Mouse (Mus musculus) spleen, adult 18-20 months (tissue): ENCODE data around the gene Plpp7.

Experiments
- DNase-seq, 2 experiments: peaks; one replicate each; pipeline ENCODE4 v3.0.0; 2022; ENCODE audit warnings: mixed read lengths in 2 of 2

Plpp7 gene

DNA sequence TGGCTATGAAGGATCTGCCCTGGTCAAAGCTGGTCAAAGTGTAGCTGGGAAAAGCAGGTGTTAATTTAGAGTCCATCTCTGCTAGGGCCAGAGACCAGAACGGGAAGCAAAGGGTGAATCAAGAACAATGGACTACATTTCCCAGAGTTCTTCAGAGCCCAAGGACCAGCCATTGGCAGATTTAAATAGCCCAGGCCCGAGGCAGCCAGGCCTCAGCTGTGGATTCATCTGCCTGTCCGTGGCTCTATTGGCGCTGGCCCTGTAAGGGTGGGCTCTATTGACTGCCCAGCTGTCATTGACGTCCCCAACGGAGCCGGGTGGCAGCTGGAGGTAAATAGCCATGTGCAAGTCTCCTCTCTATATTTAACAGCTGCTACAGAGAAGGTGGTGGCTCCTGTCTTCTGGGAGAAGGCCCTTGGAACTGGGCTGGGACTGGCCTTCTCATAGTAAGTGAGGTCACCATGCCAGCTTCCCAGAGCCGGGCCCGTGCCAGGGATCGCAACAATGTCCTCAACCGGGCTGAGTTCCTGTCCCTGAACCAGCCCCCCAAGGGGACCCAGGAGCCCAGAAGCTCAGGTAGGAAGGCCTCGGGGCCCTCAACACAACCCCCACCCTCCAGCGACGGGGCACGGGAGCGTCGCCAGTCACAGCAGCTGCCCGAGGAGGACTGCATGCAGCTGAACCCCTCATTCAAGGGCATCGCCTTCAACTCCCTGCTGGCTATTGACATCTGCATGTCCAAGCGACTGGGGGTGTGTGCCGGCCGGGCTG, at the start of gene Plpp7:
Gene Plpp7, plus strand, starts transcription at position 178 of the 771 bp plus-strand sequence.
- DNase-seq: no peak

DNA sequence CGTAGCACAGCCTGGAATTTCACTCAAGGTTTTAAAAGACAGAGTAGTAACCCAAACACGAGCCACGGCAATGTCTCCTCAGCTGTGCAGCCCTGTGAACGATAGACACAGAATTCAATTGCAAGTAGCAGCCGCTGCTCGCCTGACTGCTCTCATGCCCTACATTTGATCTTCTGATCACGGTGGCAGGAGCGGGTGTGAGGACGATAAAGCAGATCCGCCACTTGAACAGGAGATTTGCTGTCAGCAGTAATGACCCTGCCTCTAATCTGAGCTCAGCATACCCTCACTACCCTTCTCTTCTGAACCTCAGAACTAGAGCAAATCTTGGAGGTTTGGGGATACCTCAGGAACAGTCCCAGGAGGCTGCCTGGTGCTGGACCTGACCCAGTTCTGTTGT, 49.3 kb upstream of the Plpp7 start:
- no peak for DNase-seq

DNA sequence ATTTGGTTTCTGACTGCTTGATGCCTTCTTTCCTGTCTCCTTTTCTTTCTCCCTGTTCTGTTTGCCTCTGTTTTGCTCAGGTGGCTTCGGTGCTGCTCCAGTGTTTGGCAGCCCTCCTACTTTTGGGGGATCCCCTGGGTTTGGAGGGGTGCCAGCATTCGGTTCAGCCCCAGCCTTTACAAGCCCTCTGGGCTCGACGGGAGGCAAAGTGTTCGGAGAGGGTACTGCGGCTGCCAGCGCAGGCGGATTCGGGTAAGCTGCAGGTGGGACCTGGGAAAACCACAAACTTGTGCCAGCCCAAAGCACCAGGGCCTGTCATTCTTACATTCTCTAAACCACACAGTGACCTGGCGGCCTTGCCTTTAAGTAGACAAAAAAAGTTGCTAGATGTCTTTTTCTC, 48.0 kb upstream of the Plpp7 start:
- no peak for DNase-seq

DNA sequence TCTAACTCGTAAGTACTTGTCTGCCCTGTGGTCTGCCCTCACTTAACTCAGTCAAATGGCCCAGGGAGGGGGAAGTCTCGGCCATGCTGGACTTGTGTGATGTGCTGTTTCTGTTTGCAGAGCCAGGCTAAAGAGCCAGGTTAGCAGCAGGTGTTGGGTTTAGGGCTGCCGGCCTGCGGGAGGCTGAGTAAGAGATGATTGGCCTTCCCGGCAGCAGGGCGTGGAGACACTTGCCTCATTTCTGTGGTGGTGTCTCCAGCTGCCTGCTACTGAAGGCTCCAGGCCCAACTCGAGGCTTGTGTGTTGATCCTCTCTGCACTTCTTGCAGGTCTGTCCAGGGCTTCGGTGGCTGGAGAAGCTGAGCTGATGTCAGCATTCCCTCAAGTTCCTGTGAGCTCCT, 43.5 kb upstream of the Plpp7 start:
- no peak for DNase-seq

DNA sequence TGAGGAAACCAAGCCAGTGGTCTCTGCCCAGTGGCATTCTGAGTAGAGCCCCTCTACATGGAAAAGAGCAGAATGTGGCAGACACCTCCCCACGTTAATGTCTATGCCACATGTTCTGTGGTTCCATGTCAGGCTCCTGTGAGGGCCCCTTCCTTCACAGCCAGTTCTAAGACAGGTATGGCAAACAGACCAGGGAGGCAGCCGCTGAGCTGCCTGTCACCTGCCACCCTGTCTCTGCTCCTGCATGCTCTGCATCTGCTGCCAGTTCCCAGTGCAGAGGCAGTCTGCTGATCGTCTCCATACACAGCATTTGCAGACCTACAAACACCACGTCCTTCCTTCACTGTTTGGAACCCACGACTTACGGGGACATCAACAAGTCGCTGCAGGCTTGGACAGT, 42.9 kb upstream of the Plpp7 start:
- no peak for DNase-seq

DNA sequence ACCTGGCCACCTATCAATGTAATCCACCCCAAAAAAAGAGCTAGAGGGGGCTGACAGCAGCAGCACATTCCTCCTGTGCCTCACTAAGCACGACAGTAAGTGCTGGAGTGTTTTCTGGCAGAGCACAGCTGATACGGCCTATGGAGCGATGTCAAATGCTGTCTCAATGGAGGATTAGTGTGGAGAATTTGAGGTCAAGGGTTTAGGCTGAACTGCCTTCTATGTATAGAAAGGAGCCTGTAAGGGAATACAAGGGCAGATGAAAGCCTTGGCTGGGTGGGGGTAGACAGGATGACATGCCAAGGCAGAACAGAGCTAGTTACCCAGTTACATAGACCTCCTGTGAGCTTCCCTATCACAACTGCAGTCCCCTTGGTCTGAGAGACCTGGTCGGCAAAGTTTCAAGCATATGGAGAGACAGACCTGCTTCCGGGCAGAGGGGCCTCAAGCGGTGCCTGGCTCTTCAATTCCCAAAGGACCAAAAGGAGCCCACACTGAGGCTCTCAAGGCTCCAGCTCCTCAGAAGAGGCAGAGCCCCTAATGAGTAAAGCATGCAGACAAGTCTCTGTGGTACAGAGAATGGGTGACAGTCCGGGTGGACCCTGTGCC, 39.9 kb upstream of the Plpp7 start:
- no peak for DNase-seq

DNA sequence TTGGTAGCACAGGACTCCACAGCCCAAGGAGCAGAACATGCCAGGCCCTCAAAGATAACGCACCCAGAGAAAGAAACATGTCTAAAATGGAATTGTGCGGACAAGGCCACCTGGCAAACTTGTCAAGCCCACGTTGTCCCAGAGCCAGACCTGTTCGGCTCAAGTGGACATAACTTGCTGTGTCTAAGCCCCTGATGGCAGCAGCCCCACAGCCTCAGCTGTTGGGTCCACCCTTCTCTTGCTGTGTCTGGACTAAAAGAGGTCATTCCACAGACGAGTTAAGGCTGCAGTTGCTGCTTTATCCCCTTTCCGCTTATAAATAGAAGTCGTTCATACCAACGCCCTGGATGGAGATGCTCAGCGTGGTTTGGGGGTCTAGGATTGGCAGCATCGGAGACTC, 38.8 kb upstream of the Plpp7 start:
- DNase-seq: no peak

DNA sequence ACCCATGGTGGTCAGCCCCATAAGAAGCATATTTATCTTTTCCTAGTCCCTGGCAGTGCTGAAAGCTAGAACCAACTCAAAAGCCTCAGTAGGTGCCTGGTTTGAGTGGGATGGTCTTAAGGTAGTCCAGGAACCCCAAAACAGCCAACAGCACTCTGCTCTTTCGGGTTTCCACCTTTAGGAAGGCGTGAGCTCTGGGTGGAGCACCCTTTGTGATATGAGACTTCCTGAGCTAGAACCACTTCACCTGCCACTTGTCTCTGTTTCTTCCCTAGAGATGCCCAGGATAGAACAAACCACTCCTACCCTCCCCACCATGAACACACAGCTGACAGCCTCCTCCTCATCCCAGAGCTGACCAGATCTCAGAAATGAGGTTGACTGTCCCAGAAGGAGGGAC, 38.0 kb upstream of the Plpp7 start:
- no peak for DNase-seq

DNA sequence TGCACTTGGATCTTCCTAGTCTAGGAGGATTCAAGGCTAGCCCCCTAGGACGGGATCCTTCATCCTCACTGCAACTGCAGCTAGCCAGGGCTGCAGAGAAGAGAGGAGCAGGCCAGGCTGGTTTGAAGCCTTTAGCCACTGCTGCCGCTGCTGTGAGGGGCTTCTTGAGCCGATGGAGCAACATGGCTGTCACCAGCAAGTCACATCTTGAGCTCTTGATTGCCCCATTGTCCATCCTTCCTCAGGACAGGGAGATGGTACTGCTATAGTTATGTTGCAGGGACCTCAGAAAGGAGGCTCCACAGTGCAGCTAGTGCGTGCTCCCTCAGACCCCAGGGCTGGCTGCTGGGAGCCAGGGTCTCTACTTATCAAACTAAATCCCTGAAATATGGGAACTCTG, 37.5 kb upstream of the Plpp7 start:
- no peak for DNase-seq

DNA sequence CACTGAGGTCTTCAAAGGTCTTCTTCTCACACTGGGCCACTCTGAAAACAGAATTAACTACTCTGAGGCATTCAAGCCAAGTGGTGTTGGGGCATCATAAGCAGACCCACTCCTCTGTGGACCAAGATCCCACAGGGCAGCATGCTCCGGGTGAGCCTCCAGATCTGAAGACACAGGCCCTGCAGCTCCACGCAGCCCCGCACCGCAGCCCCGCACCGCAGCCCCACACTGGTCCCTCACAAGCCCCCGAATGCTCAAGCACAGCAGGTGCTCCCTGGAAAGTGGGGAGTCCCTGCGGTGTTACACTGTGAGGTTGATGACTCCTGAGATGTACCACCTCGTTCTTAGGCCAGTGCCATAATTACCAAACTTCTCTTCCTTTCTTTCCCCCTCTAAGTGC, 37.1 kb upstream of the Plpp7 start:
- no peak for DNase-seq

DNA sequence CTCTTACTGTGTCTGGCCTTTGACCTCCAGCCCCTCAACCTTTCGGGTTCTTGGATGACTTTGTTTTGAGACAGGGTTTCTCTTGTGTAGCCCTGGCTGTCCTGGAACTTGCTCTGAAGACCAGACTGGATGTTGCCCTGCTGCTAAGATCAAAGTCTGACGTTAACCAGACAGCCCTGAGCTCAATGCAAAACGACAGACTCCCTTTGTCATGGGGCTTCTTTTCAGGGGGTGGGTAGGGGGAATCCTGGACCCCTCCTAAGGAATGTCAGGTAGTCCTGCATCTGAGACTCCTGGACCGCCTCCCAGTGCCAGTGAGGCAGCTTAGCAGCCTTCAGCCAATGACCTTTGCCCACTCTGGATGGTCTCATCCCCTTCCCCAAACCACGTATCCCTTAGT, 36.6 kb upstream of the Plpp7 start:
- no peak for DNase-seq

DNA sequence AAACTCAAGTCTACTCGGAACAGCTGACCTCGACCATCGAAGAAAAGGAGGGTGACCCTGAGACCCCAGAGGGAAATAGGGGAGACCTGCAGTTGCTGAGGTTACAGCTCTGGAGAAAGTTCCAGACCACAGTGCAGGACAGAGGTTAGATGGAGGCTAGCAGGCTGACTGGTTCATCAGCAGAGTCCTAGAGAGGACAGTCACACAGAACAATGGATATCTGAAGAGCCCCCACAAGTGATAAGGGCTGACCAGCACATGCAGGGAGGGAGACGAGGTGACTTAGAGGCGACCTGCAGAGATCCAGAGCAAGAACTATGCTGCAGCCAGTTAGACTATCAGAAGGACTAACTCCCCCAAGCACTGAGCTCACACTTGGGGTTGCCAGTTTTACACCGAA, 35.7 kb upstream of the Plpp7 start:
- DNase-seq: no peak

DNA sequence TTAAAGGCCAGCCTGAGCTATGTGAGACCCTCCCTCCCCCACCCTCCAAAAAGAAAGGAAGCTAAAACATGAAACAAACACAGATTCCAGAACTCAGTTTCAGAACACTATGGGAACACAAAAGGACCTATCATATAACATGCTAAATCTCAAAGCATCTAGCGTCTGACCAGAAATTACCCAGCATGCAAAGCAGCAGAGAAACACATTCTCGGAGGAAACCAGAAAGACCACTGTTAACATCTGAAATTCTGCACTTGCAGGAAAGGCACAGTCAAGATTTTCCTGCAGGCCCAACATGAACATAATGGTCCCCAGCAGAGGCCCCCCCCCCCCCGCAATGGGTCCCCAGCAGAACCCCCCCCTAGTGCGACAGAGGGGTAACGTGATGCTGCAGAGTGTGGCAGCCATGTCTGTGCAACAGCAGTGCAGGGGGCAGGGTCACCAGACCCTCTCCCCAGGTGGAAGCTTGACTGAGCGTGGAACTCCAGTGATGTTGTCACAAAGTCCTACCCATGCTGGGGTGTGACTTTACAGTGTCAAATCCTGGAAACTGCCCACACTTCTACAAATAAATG, 35.0 kb upstream of the Plpp7 start:
- DNase-seq: no peak

DNA sequence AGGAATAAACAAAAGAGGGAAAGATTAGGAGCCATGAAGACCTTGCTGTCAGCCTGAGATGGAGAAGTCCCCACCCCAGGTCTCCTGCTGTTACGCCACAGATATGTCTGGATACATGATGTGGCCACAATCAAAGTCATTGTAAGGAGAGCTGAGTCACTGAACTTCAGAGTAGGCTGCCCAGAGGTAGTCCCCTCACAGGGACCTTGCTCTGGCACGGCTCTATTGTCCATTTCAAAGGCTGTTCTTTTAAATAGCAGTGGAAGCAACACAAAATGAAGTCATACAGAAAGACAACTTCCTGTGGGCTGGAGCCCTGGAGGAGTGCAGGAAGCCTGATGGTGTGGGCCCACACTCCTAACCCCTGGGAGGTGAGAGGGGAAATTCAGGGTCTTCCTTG, 34.1 kb upstream of the Plpp7 start:
- DNase-seq: no peak

DNA sequence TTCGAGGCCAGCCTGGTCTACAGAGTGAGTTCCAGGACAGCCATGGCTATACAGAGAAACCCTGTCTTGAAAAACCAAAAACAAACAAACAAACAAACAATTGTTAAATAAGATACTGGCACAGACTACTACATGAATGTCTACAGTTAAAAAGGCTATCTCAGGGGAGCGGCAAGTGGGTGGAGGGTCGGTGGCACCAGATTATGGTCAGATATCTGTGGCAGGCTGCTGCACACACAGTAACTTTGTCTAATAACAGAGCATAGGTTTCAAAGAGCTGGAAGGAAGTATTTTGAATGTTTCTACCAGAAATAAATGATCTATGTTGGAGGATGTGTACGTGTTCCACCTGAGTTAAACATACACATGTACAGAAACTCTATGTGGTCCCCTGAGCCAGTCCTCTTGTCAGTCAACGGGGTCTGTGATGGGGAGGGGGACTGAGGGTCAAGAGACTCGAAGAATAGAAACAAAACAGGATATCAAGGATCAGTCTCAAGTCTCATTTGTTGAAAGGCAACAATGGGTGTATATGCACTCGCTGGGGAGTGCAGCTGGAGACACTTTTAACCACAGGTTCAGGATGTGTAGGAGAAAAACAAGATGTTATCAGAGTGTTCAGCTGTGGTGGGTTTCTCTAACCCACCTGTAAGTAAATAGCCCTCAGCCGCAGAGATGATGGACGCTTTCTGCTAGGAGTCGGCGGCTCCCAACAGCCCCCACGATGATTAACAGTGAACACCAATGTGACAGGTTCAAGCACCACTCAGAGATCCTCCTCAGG, 33.4 kb upstream of the Plpp7 start:
- DNase-seq: no peak

DNA sequence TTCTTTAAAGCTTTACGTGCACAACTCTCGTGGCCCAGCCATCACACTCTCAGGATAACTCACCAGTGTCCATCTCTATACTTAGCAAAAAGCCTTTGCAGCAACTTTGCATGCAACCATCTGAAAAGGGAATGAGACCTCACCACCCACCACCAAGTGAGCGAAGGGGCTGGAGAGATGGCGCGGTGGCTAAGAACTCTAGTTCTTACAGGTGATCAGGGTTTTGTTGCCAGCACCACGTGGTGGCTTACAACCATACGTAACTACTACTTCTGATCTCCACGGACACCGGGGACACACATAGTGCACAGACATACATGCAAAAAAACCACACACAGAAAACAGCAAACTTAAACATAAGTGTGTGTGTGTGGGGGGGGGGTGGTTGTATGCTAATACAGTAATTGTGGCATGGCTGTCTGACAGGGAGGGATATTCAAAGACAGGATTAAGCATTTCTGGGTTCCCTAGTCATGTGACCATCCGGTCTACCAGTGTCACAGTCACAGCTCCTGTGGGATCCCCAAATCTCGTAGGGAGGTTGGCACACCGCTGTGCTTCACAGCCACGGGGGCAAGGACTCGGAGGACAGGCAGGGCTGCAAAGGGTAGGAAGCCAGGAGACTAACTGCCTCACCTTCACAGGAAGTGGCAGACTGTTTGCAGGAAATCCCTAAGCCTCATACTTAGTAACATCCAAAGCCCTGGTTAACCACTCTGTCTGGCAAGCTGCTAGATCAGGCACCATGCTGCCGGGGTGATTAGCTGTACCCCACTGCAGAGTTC, 32.5 kb upstream of the Plpp7 start:
- no peak for DNase-seq

DNA sequence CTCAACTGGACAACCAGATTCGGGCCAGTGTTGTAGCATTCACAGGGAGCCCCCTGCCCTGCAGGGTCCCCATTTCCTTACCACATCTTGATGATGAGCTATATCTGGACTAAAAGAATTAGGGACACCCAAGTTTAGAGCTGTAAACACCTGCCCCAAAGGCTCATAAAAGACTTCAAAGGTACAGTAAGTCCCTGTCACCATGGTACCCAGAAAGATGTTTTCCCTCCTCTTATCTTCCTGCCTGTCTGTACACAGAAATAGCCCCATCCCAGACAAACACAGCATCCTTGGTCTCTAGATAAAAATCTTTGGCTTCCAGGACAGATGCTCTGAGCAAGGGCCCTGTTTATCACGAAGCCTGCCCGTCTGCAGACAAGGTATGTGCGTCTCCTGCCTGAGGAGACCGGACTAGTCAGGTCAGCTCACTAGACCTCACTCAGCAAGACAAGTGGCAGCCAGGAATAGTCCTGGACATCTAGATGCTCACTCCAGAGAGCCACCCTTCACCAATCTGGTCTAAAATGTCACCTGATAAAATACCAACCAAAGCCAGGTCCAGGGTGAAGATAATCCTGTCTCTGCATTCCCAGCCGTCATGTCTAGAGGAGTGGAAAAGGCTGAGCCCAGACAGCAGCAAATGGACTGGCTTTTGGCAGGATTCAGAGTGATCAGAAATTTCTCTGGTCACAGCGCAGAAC, 31.7 kb upstream of the Plpp7 start:
- DNase-seq: no peak

DNA sequence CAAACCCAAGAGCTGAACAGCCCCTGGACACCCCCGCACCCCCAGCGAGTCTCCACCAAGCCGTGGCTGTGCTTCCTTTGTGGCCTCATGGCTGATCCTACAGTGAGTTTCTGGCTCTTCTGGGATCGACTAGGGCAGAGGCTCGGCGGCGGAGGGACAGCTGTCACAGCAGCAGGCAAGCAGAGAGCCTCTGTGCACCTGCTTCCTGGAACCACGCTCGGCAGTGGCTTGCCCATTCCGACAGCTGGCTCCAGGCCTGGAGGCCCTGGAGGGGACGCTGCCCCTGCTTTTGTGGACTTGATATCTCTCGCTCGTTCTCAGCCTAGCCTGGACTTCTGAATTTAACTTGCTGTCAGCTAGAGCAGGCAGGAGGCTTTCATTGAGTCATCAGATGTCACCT, 30.4 kb upstream of the Plpp7 start:
- no peak for DNase-seq

DNA sequence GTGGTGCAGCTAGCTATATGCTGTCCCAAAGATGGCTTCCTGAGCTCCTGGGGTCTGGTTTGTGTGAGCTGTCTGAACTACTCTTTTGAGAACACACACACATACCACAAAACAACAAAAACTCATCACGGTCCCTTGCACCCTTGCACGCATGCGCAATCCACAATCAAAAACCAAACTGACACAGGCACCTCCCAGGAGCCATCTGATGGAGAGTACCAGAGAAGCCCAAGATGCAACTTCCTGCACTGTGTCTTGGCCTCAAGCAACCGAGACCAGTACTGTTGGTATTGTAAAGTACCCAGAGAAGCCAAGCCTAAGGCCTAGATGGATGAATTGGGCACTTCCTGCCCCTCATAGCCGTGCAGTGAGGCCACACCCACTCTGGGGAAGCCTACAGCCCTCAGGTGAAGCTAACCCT, 29.9 kb upstream of the Plpp7 start:
- DNase-seq: peak in 1 of 2 experiments; percentile 44

DNA sequence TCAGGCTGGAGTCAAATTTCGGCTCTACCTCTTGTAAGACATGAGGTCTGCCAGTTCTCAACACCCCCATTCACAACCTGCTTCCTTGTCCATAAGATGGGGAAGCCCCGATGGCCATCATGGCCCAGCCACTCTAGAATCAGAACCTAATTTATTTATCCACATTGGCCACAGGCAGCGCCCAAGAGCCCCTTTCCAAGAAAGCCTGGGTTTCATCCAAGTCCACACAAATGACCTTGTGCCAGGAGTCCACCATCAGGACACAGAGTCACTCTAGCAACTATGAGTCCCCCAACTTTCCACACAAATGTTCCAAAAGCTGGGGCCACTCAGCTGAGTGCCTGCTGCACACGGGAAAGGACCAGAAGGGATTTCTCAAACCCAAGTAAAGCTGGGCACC, 29.3 kb upstream of the Plpp7 start:
- no peak for DNase-seq

DNA sequence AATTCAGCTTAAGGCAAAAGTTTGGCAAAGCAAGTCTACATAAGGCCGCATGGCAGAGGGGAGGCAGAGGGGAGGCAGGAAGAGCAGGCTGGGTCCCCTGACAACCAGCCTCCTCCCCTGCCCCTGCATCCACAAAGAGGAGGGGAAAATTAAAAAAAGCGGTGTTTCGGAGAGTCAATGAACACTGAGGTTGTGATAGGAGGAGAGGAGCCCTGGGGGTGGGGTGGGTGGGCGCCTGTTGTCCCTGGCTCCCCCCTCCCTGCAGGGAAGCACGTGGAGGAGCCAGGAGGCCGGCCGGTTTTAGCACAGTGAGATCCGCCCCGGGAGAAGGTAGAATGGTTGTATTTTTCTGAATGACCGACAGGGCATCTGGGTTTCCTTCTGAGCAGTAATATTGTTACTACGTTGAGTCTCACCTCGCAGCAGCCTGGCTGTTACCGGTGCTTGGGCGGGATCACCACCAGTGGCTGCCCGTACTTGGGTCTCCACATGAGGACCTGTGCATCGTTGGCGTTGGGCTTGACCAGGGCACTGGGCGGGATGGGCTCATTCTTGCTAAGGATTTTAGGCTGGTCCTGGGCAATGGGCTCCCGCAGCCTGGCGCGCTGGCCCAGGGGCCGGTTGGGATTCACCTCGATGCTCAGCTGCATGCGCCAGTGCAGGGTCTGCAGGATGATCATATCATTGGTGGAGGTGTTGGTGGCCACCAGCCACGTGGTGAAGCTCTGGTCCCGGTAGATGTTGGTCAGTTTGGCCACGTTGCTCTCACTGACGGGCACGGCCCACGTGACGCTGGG, 26.3 kb upstream of the Plpp7 start:
- no peak for DNase-seq
